Mouse (Mus musculus): Measurements from ENCODE around the gene Garem2. TPM values are rescaled to one million over a fixed set of nuclear protein-coding genes. Genes with fewer than 3 reads are reported as not detected.

Garem2 gene
- polyA plus RNA-seq (2012; rRNA removed): 0.12 and 0.14 TPM in 2 replicates

DNA sequence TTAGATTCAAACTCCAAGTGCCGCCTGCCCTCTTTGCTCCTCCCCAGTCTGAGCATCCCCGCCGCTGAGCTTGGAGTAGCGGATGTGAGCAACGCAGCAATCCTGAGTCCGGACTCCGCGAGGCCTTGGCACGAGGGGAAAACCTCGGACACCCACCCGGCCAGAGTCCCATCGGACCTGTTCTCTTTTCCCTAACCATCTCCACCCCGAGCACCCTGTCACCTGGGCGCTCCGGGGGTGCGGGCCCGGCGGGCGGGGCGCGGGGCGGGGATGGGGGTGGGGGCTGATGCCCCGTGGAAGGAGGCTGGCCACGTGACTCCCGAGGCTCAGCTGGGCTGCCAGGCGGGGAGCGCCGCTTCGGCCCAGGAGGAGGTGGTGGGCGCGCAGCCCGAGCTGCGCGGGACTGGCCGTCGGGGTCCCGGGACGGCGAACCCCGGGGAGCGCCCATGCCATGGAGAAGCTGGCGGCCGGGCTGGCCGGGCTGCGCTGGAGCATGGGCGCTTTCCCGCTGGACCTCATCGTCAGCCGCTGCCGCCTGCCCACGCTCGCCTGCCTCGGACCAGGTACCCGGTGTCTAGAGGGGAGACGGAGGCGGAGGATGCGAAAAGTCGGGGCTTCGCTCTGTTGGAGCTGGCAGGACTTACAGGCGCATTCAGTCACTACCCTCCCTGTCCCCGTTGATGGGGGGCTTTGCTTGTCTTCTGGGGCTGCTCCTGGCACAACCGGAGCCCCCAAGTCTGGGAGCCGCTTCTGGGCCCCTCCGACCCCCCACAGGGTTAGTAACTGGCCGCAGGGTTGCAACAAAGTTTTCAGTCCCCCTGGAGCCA lies at the start of gene Garem2:
Garem2 (plus strand) TSS at position 321 of the 827 bp plus-strand sequence.

DNA sequence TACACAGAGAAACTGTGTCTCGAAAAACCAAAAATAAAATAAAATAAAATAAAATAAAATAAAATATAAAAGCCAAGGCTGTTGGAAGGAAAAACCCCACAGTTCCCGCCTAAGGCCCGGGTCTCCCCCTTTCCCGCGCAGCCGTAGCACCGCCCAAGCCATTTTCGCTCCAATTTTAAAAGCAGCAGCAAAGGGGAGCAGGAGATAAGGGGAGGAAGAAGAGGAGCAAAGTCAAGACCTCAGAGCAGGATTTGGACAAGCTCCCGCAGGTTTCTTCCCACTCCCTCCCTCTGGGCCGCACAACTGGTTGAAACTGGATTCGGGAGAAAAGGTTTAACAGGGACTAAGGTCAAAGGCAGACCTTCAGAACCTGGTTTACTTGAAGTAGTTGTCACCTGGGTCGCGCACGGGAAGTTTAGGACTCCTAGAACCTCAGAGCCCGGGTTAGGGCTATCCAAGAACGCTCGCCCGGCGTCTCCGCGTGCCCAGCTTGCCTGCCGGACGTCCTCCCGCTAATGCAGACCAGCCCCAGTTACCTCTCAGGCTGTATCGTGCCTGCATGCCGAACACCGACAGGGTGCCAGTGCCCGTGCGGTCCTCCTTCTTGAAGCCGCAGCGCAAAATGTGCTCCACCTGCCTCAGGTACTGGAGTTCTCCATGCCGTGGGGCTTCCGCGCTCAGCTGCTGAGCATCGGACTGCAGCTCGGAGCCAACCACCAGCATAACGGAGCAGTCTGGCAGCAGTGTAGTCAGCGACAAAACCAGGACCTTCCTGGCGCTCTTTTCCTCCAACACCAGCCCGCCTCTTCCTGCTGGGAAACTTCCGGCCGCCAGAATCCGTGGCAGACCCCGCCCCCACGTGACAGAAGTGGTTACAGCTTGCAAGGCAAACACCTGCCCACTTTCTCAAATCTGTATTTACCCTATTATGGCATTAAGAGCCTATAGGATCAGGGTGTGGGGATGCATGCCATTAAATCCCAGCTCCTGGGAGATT lies 31.8 kb upstream of the Garem2 start, which contains the start of gene Tyms:
Tyms (minus strand) TSS at position 793 of the 997 bp plus-strand sequence.

DNA sequence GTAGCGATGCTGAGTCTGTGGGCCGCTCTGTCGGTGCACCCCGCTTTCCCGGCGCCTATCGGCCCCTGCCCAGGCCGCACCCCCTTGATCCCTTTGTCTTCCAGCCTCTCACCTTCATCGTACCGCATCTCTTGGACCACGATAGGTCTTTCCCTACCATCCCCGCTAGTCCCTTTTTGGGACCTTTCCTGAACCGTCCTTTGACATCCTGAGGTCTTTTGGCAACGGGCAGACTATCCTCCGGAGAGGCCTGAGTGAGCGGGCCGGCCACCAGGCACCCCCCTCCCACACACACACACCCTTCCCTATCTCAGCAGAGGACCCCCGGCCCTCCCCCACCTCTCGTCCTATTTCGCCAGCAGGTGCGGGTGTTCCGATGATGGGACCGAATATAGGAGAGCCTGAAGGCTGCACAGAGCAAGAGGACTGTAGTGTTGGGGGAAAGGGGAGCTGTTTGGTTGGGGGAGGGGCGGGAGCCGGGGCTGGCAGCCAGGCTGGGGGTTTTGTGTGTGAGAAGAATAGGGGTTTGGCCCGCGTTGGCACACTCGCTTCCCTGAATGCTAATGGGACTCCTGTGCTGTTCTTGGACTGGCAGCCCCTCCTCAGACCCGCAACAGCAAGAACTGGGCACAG lies 823 bp downstream of the Garem2 start, which contains the start of gene 3110082J24Rik:
3110082J24Rik (minus strand) TSS at position 419 of the 633 bp plus-strand sequence.

DNA sequence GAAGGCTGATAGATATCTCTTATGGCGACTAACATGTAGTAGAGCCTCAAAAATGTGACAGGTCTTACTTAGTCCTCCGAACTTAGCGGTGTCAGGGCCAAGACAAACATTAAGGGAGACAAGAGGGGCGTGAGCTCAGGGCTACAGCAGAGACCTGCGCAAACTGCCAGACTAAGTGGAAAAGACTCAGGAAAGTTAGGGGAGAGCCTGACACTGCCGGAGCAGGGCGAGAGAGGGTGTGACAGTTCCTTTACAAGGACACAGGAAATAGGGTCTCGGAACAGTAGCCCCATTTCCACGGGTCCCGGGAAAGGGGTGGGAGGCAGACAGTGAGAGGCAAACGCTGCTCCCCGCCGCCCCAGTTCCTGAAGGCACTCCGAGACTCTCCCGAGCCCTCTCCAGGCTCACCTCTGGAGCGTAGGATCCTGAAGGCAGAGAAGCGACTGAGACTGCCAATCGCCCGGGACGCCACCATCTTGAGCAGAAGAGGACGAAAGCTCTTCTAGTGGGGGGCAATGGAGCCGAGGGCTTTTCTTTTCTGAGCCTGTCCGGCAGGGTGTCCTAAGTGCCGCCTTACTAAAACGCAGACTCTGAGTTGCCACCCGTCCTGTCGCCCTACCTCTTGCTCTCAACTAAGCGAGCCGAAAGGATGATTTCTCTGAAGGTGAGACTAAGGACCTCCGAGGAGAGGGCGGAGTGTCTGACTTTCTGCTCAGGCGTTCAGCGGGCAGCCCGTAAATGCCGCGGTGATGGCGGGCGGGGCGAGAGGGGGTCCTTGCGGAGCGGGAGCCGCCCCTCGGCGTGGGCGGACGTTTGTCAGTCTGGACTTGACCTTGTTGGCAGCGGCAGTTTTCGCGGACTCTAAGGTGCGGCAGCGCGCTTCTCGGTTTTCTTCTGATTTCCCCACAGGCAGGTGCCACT lies 49.8 kb downstream of the Garem2 start, which contains the start of the genes Hadha and Hadhb:
Hadha (minus strand) TSS at position 689 of the 921 bp plus-strand sequence.
Hadhb (plus strand) TSS at position 775 of the 921 bp plus-strand sequence.

Other genes with a start within 250 kb of the Garem2 start
- gene Il6, start 92.0 kb upstream of the Garem2 start, polyA plus RNA-seq (2012; rRNA removed): not detected in 2 replicates
- gene Tyms, start 31.5 kb upstream of the Garem2 start, polyA plus RNA-seq (2012; rRNA removed): 39.7 and 63.0 TPM in 2 replicates
- not detected in 2 replicates for gene 3110082J24Rik, start 925 bp downstream of the Garem2 start, polyA plus RNA-seq (2012; rRNA removed)
- gene Hadha, start 50.0 kb downstream of the Garem2 start, polyA plus RNA-seq (2012; rRNA removed): 60.8 and 65.7 TPM in 2 replicates
- 103 and 104 TPM in 2 replicates for gene Hadhb, start 50.1 kb downstream of the Garem2 start, polyA plus RNA-seq (2012; rRNA removed)
- gene Adgrf3, start 100.6 kb downstream of the Garem2 start, polyA plus RNA-seq (2012; rRNA removed): 0.19 and 0.23 TPM in 2 replicates
- gene Selenoi, start 127.4 kb downstream of the Garem2 start, polyA plus RNA-seq (2012; rRNA removed): 42.4 and 55.3 TPM in 2 replicates
- 0.22 and 0.28 TPM in 2 replicates for gene Drc1, start 176.2 kb downstream of the Garem2 start, polyA plus RNA-seq (2012; rRNA removed)

Data from colon, adult 2 months (tissue).